Mouse (Mus musculus): Measurements from ENCODE around the gene Mfsd4a.

Mfsd4a gene

GRCm38 (mm10) chr1:131990083-131990760, 77.6 kb downstream of the Mfsd4a start:
- DNase-seq (ENCODE audit: low spot score): no peak

- no peak for DNase-seq (ENCODE audit: low spot score)
Observed at GRCm38 (mm10) chr1:131989476-131989875, 78.4 kb downstream of the Mfsd4a start.

- DNase-seq (ENCODE audit: low spot score): no peak
Observed at GRCm38 (mm10) chr1:131987432-131987831, 80.4 kb downstream of the Mfsd4a start.

- DNase-seq (ENCODE audit: low spot score): no peak
Observed at GRCm38 (mm10) chr1:131983806-131984205, 84.1 kb downstream of the Mfsd4a start.

GRCm38 (mm10) chr1:131982907-131983306, 85.0 kb downstream of the Mfsd4a start:
- DNase-seq (ENCODE audit: low spot score): no peak

- DNase-seq (ENCODE audit: low spot score): no peak
Observed at GRCm38 (mm10) chr1:131981378-131982013, 86.4 kb downstream of the Mfsd4a start.

GRCm38 (mm10) chr1:131980471-131980870, 87.4 kb downstream of the Mfsd4a start:
- DNase-seq (ENCODE audit: low spot score): no peak

GRCm38 (mm10) chr1:131976886-131977285, 91.0 kb downstream of the Mfsd4a start:
- no peak for DNase-seq (ENCODE audit: low spot score)

GRCm38 (mm10) chr1:131973991-131974390, 93.9 kb downstream of the Mfsd4a start:
- DNase-seq (ENCODE audit: low spot score): no peak

Measured in urinary bladder, postnatal 10 days (tissue).